Mouse (Mus musculus): ENCODE measurements at regions not wholly inside any gene's neighbourhood (a gene's known extent, or its start where the extent isn't known, plus 50 kb on each side); places are given as distances from the start of the nearest gene placed in this dataset.

DNA sequence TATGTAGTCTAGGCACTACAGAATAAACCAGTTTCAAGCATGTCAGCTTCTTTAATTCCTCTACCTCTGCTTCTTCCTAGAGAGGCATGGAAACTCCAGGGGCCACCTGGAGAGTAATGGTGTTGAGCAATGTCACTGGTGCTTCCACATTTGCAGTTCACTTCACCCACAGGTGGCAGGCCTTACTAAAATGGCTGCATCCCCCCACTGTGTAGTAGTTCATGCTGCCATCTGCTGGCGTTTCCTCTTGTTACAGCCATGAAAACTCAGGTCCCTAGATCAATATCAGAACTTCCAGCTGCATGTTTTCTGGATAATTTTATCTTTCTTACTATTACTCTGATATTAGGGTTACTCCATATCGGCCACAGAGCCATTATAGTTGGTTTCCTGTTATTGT is 336.2 kb upstream of the 2610001J05Rik start:
- peak; percentile 64 for TF ChIP-seq CTCF (IDR thresholded peaks at IDR 0.05; ENCODE audit: low read depth)
- no peak for TF ChIP-seq EP300 (IDR thresholded peaks at IDR 0.05; ENCODE audit: low read depth)

Data from liver, postnatal 0 days (tissue).